Mouse (Mus musculus): ENCODE data around the gene Coq10a. TPM values are rescaled to one million over a fixed set of nuclear protein-coding genes. Genes with fewer than 3 reads are reported as not detected.
A peak's percentile ranks its signal among the peaks of the same experiment; 100 is the strongest.

Coq10a gene
- polyA plus RNA-seq, 1 experiment from 2014 or later = 19.7 TPM

DNA sequence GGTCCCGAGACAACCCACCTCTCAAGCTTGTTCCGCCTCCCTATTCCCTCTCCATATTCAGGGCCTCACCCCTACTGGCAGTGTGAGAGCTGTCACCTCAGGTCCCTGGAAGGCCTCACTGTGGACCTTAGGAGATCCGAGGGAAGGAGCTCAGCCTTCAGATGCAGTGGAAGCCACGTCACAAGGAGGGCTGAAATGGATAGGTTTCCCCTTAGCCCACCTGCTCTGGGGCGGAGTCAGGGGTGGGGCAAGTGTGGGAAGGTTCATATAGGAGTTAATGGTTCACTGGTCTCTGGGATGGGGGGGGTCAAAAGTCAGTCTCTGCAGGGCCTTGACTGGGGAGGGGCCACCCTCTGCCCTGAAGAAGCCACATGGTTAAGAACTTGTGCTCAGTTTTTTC, 31.5 kb upstream of the Coq10a start:
- H3K36me3 ChIP-seq (ENCODE audit: insufficient read depth, low read length) = no peaks in the 10 kb centered on the region
- H3K9ac ChIP-seq (ENCODE audit: low read depth, low read length) = no peak overlapping the region
- H3K4me3 ChIP-seq (replicated peaks; ENCODE audit: low read depth, low read length) = peak overlapping the region; percentile 24; the same call in 1 of the 2 replicates
- no peaks in the 10 kb centered on the region; the same call in 1 of the 2 replicates for H3K4me1 ChIP-seq (replicated peaks; ENCODE audit: insufficient read depth, low read length)
- TF ChIP-seq CTCF (IDR thresholded peaks at IDR 0.05; ENCODE audit: low read depth) = 0 out of 2 replicates have a peak, but pooled peaks have one; percentile 10
- WGBS = 21% methylated on average over 5 of the region's 5 CpGs
- H3K27me3 ChIP-seq (ENCODE audit: insufficient read depth, low read length) = no peaks in the 10 kb centered on the region
- H3K4me2 ChIP-seq (ENCODE audit: low read length) = peak overlapping the region; percentile 19; the same call in 1 of the 2 replicates
- H3K27ac ChIP-seq = 0 out of 2 replicates have a peak overlapping the region, but pooled peaks have one; percentile 1
- peak; percentile 22 for DNase-seq (ENCODE audit: low spot score)
- peak; percentile 84 for ATAC-seq (replicated peaks; ENCODE audit: low FRiP score, low read depth)
- H3K9me3 ChIP-seq (replicated peaks; ENCODE audit: low read length) = no peaks in the 10 kb centered on the region

DNA sequence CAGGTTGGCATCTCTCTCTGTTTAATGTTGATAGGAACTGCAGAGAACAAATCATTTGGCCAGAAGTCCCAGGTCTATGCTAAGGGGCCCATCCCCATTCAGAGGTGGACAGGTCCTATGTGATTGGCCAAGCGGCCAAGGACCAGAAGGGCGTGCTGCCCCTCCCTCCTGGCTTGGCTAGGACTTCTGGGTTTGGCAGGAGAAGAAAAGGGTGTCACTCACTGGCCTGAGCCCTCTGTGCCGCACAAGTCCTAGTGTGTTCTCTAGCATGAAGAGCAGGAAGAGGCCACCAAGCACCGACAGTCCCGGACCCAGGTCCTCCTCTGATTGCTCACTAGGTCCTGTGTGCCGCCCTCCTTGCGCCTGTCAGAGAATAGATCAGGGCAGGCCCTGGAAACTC, 28.7 kb upstream of the Coq10a start:
- peaks cover 12% of the 10 kb centered on the region; the same call in 1 of the 2 replicates for H3K36me3 ChIP-seq (ENCODE audit: insufficient read depth, low read length)
- H3K27ac ChIP-seq = no peak overlapping the region
- H3K4me2 ChIP-seq (ENCODE audit: low read length) = no peak overlapping the region
- H3K4me3 ChIP-seq (replicated peaks; ENCODE audit: low read depth, low read length) = no peak overlapping the region
- WGBS = 40% methylated on average over 7 of the region's 7 CpGs
- DNase-seq (ENCODE audit: low spot score) = no peak
- H3K4me1 ChIP-seq (replicated peaks; ENCODE audit: insufficient read depth, low read length) = no peaks in the 10 kb centered on the region; the same call in 1 of the 2 replicates
- no peak for ATAC-seq (replicated peaks; ENCODE audit: low FRiP score, low read depth)
- no peak overlapping the region for H3K9ac ChIP-seq (ENCODE audit: low read depth, low read length)
- H3K27me3 ChIP-seq (ENCODE audit: insufficient read depth, low read length) = no peaks in the 10 kb centered on the region
- TF ChIP-seq CTCF (IDR thresholded peaks at IDR 0.05; ENCODE audit: low read depth) = no peak
- no peaks in the 10 kb centered on the region for H3K9me3 ChIP-seq (replicated peaks; ENCODE audit: low read length)

DNA sequence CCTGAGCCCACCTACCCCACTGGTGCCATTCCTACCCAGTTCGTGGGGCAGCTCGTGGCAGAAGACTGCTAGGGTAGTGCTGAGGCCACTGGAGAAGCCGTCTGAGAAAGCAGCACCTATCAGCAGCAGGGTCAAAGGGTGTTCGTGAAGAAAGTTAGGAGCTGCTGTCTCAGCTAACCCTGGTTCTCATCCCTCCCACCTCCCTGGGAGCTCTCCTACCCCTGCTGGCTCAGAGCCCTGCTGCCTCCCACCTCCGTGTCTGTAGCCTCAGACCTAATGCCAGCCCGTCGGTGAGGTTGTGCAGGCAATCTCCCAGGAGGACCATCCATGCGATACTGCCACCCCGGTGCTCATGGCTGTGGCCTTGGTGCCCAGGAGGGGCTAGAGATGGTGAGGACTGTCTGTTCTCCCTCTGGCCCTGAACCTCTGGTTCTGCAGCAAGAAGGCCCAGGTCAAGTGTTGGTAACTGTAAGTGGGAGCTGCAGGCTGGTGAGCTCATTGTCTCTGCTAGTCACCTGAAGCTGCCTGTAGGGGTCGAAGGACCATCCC, 28.0 kb upstream of the Coq10a start:
- no peak for ATAC-seq (replicated peaks; ENCODE audit: low FRiP score, low read depth)
- H3K9ac ChIP-seq (ENCODE audit: low read depth, low read length) = no peak overlapping the region
- no peaks in the 10 kb centered on the region; the same call in 1 of the 2 replicates for H3K4me1 ChIP-seq (replicated peaks; ENCODE audit: insufficient read depth, low read length)
- no peaks in the 10 kb centered on the region for H3K9me3 ChIP-seq (replicated peaks; ENCODE audit: low read length)
- peaks cover 18% of the 10 kb centered on the region; the same call in 1 of the 2 replicates for H3K36me3 ChIP-seq (ENCODE audit: insufficient read depth, low read length)
- no peak for DNase-seq (ENCODE audit: low spot score)
- no peak for TF ChIP-seq CTCF (IDR thresholded peaks at IDR 0.05; ENCODE audit: low read depth)
- H3K4me2 ChIP-seq (ENCODE audit: low read length) = no peak overlapping the region
- H3K27ac ChIP-seq = no peak overlapping the region
- H3K27me3 ChIP-seq (ENCODE audit: insufficient read depth, low read length) = no peaks in the 10 kb centered on the region
- no peak overlapping the region for H3K4me3 ChIP-seq (replicated peaks; ENCODE audit: low read depth, low read length)
- WGBS = 66% methylated on average over 10 of the region's 10 CpGs

DNA sequence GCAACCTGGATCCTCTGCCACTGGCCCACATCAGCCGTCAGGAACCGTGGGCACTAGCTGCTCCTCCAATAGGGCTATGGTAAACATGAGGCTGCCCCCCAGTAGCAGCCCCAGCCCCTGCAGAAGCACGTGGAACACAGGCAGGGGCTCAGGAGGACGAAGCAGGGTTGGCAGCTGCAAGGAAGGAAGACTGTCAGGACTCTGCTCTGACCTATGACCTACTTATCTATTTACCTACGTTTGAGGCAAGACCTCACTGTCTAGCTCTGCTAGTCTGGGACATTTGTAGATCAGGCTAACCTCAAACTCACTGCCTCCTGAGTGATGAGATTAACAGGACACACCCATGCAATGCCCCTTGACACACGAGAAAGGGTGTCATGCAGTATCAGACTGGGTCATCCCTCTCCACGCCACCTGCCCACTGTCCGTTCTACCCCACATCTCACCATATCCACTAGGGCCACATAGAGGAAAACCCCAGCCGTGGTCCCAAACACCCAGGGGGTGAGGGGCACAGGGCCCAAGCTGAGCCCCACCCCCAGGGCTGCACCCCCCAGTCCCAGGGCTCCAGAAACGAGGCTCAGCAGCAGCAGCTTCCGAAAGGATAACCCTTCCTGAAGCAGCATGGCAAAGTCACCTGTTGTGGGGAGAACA, 27.3 kb upstream of the Coq10a start:
- Histone ChIP-seq H3K4me3 (replicated peaks; ENCODE audit: low read depth, low read length) (no peak overlapping the region), H3K4me2 (ENCODE audit: low read length) (no peak overlapping the region), H3K36me3 (ENCODE audit: insufficient read depth, low read length) (peaks cover 25% of the 10 kb centered on the region; the same call in 1 of the 2 replicates), H3K27ac (no peak overlapping the region), H3K9ac (ENCODE audit: low read depth, low read length) (no peak overlapping the region), H3K27me3 (ENCODE audit: insufficient read depth, low read length) (no peaks in the 10 kb centered on the region), H3K4me1 (replicated peaks; ENCODE audit: insufficient read depth, low read length) (no peaks in the 10 kb centered on the region; the same call in 1 of the 2 replicates), H3K9me3 (replicated peaks; ENCODE audit: low read length) (no peaks in the 10 kb centered on the region)
- TF ChIP-seq CTCF (IDR thresholded peaks at IDR 0.05; ENCODE audit: low read depth) = no peak
- WGBS = 65% methylated on average over 11 of the region's 11 CpGs
- no peak for DNase-seq (ENCODE audit: low spot score)
- ATAC-seq (replicated peaks; ENCODE audit: low FRiP score, low read depth) = no peak

DNA sequence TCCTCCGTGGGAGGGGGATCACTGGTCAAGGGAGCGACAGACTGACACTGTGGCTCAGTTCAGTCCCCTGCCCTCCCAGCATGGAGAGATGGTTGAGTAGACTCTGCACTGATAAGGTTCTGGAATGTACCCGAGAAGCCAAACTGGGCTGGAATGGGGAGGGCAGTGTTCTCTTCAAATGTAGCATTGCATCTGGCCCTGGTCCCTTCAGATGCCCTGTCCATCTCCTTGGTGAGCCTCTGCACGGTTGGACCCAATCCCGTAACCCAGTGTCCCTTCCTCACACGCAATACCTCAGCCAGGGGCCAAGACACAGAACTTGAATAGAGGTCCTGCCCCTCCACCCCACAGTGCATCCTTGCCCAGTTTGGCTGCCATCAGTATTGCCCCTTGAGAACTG, 23.1 kb upstream of the Coq10a start:
- WGBS = 72% methylated on average over 6 of the region's 6 CpGs
- Histone ChIP-seq H3K27ac (no peak overlapping the region), H3K27me3 (ENCODE audit: insufficient read depth, low read length) (no peaks in the 10 kb centered on the region), H3K4me3 (replicated peaks; ENCODE audit: low read depth, low read length) (no peak overlapping the region), H3K4me2 (ENCODE audit: low read length) (no peak overlapping the region), H3K9ac (ENCODE audit: low read depth, low read length) (no peak overlapping the region), H3K36me3 (ENCODE audit: insufficient read depth, low read length) (peaks cover 67% of the 10 kb centered on the region), H3K4me1 (replicated peaks; ENCODE audit: insufficient read depth, low read length) (no peaks in the 10 kb centered on the region), H3K9me3 (replicated peaks; ENCODE audit: low read length) (no peaks in the 10 kb centered on the region)
- DNase-seq (ENCODE audit: low spot score) = no peak
- no peak for ATAC-seq (replicated peaks; ENCODE audit: low FRiP score, low read depth)
- no peak for TF ChIP-seq CTCF (IDR thresholded peaks at IDR 0.05; ENCODE audit: low read depth)

DNA sequence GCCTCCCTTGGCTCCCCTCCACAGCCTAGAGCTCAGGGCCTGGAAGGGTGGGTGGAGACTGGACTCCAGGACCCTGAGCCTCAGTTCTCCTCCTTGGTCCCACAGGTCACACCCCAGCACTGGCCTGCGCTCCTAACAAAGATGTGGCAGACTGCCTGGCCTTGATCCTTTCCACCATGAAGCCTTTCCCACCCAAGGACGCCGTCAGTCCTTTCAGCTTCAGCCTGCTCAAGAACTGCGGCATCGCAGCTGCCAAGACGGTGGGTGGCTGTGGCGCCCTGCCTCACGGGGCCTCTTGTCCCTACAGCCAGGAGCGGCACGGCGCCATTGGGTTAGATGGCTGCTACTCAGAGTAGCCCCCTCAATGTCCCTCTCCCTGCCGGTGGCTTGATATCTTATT, 21.6 kb upstream of the Coq10a start:
- Histone ChIP-seq H3K4me1 (replicated peaks; ENCODE audit: insufficient read depth, low read length) (no peaks in the 10 kb centered on the region), H3K36me3 (ENCODE audit: insufficient read depth, low read length) (peaks cover 77% of the 10 kb centered on the region), H3K4me2 (ENCODE audit: low read length) (no peak overlapping the region), H3K27ac (no peak overlapping the region), H3K9ac (ENCODE audit: low read depth, low read length) (no peak overlapping the region), H3K27me3 (ENCODE audit: insufficient read depth, low read length) (no peaks in the 10 kb centered on the region), H3K4me3 (replicated peaks; ENCODE audit: low read depth, low read length) (no peak overlapping the region), H3K9me3 (replicated peaks; ENCODE audit: low read length) (no peaks in the 10 kb centered on the region)
- no peak for TF ChIP-seq CTCF (IDR thresholded peaks at IDR 0.05; ENCODE audit: low read depth)
- DNase-seq (ENCODE audit: low spot score) (no peak), ATAC-seq (replicated peaks; ENCODE audit: low FRiP score, low read depth) (no peak)
- 91% methylated on average over 12 of the region's 12 CpGs for WGBS

Data from kidney, postnatal 0 days (tissue).